Mouse (Mus musculus): ENCODE measurements at regions not wholly inside any gene's neighbourhood (a gene's known extent, or its start where the extent isn't known, plus 50 kb on each side); places are given as distances from the start of the nearest gene placed in this dataset.
"Not testable (repeated sequence)": the region's sequence is repeated elsewhere in the genome, so short reads cannot be mapped to it uniquely, and the experiment has no call there.

DNA sequence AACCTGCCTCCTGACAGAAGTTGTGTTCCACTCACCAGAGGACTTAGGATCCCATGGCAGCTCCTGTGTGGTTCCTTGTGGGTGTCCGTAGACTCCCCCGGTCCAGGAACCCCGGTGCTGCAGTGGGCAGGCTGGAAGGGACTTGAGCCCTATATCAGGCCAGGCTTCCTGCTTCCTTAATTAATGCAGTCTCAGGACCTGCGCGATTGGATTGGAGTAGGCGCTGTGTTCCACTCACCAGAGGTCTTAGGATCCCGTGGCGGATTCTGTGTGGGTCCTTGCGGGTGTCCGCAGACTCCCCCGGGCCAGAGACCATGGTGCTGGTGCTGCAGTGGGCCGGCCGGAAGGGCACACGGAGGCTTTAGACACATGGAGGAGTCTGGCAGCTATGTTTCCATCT lies 288.7 kb downstream of the Fut8 start:
- DNase-seq (ENCODE audit: low read depth) = not testable (repeated sequence)

DNA sequence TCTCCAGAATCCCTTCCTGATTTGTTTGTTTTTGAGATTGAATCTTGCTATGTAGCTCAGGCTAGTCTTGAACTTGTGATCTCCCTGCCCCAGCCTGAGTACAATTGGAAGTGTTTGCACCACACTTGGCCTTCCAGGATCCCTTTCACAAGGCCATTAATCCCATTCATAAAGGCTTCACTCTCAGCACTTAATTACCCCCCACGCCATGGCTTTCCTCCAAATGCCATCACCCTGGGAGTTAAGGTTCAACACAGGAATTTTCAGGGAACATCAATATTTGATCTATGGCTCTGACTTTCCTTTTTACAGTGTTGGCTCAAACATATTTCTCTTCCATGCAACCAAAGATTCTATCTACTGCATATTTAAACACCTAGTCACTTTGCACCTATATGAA lies 289.6 kb downstream of the Fut8 start:
- DNase-seq (ENCODE audit: low read depth) = peak; percentile 54

- DNase-seq (ENCODE audit: low read depth) = peak; percentile 4
Observed at GRCm38 (mm10) chr12:77527953-77528865, 290.3 kb downstream of the Fut8 start.

GRCm38 (mm10) chr12:77528868-77529271 lies 290.9 kb downstream of the Fut8 start:
- no peak for DNase-seq (ENCODE audit: low read depth)

GRCm38 (mm10) chr12:77529414-77529813 lies 291.5 kb downstream of the Fut8 start:
- DNase-seq (ENCODE audit: low read depth) = no peak

GRCm38 (mm10) chr12:77529955-77530354 lies 292.0 kb downstream of the Fut8 start:
- DNase-seq (ENCODE audit: low read depth) = no peak

DNA sequence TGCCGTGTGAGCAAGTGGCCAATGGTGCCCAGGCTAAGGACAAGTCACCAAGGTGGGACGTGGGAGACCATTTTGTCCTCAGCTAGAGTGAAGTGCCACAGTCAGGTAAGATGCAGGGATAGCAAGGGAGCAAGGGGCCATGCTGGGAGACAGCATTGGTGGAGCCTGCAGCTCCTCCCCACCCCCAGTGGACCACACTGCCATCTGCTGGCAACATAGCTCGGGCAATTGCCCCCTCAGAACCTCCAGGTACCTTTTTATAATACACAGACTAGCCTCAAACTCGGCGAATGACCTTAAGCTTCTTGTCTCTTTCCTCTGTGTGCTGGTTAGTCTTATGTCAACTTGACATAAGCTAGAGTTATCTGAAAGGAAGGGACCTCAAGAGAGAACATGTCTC lies 293.4 kb downstream of the Fut8 start:
- no peak for DNase-seq (ENCODE audit: low read depth)

DNA sequence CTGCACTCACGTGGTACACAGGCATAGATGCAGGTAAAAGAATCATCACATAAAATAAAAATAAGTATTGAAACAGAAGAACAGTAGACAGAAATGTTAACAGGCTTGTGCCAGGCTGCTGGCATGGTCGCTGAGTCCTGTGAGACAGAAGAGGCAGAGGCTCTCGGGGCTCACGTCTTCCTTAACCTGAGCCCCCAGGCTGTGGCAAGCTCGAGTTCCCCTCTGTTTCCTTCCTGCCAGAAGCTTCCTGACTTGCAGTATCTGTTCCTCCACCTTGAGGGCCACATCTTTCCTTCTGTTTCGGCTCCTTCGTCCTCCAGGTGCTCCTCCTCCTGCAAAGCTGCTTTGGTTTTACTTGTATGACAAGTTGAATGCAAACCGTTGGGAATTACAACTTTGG lies 294.6 kb downstream of the Fut8 start:
- no peak for DNase-seq (ENCODE audit: low read depth)

GRCm38 (mm10) chr12:77533606-77534005 lies 295.7 kb downstream of the Fut8 start:
- DNase-seq (ENCODE audit: low read depth) = no peak

- DNase-seq (ENCODE audit: low read depth) = peak; percentile 8
Observed at GRCm38 (mm10) chr12:77534079-77534478, 296.2 kb downstream of the Fut8 start.

GRCm38 (mm10) chr12:77535147-77535546 lies 297.2 kb downstream of the Fut8 start:
- DNase-seq (ENCODE audit: low read depth) = no peak

GRCm38 (mm10) chr12:77537139-77537848 lies 299.4 kb downstream of the Fut8 start:
- DNase-seq (ENCODE audit: low read depth) = no peak

DNA sequence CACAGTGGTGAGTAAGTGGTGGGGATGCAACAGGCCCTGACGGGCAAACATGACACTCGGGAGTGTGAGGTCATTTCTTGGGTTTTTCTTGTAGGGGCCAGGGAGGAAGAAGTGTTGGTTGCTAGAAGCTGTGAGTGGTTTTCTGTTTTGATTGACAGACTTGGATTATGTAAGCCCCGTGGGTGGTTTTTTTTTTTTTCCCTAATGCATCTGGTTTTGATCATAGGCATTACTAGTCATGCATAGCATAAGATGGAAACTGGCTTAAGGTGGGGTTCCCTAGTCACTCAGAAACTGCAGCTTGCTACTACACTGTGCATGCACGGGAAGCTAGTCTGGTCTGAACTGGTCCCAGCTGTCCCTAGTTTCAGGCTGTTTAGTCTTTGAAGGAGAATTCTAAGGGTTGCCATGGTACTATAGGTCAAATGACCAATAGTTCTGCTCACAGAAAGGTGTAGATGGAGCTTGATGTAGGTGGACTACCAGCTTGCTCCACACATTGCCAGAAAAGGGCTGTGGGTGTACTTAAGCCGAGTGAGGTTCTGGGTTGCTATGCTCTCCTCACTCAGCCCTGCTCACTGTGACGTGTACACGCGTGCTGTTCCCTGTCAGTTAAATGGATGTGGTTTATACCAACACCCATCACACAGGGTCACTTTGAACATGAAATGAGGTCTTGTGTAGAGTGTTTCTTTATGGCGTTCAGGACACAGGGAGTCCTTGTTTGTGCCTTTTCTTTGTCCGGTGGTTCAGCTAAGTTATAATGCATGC lies 301.9 kb downstream of the Fut8 start:
- no peak for DNase-seq (ENCODE audit: low read depth)

- no peak for DNase-seq (ENCODE audit: low read depth)
Observed at GRCm38 (mm10) chr12:77541051-77541765, 303.3 kb downstream of the Fut8 start.

GRCm38 (mm10) chr12:77541826-77542225 lies 303.9 kb downstream of the Fut8 start:
- no peak for DNase-seq (ENCODE audit: low read depth)

DNA sequence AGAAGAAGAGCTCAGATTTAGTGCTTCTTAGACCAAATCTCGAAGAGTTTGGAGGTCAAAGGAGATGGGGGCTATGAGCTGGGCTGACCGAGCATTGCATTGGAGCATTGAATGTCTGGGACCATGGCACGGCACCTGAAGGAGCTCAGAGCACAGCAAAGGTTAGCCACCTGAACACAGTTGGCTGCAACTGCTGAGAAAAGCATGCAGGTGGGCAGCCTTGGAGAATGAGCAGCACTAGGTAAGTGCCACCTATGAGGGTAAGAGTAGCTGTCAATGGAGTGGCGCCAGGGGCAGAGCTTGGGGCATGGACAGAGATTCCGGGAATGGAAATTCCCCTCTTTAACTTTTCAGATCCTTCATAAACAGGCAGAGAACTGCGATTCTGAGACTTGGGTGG lies 305.7 kb downstream of the Fut8 start:
- DNase-seq (ENCODE audit: low read depth) = no peak

DNA sequence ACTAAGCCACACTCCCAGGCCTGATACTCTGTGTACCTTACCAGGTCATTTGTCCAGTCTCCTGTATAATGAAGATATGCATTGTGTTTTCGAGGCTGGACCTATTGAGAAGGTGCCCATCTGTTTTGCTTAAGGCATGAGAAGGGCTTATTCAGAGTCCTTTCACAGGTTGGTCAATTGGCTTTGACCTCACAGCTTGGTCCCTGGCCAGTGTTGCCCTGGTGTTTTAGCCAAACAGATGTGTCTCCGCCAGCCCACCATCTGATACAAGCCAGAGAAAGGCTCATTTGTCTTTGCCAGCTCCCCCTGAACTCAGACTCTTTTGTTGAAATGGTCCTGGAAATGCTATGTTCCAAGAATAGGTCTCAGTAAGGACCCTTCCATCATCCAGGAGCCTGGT lies 308.2 kb downstream of the Fut8 start:
- DNase-seq (ENCODE audit: low read depth) = no peak

- no peak for DNase-seq (ENCODE audit: low read depth)
Observed at GRCm38 (mm10) chr12:77568286-77568685, 330.4 kb downstream of the Fut8 start.

GRCm38 (mm10) chr12:77570501-77570900 lies 332.6 kb downstream of the Fut8 start:
- DNase-seq (ENCODE audit: low read depth) = no peak

DNA sequence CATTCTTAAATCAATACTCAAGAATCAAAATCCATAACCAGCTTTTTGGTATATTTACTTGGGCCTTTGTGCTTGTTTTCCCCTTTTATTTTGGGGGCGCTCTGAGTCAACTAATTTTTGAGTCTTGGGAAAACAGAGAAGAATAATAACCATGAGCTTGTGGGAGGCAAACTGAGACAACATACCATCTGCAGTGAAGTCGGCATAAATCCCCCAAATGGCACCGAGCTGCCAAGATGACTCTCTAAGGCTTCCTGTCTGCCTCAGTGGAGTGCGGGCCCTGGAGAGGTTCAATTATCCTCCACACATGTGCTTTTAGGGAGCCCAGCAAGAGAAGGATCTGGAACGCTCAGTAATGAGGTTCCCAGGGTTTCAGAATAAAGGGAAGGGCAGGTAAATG lies 333.1 kb downstream of the Fut8 start:
- no peak for DNase-seq (ENCODE audit: low read depth)

- DNase-seq (ENCODE audit: low read depth) = no peak
Observed at GRCm38 (mm10) chr12:77575046-77575445, 337.1 kb downstream of the Fut8 start.

DNA sequence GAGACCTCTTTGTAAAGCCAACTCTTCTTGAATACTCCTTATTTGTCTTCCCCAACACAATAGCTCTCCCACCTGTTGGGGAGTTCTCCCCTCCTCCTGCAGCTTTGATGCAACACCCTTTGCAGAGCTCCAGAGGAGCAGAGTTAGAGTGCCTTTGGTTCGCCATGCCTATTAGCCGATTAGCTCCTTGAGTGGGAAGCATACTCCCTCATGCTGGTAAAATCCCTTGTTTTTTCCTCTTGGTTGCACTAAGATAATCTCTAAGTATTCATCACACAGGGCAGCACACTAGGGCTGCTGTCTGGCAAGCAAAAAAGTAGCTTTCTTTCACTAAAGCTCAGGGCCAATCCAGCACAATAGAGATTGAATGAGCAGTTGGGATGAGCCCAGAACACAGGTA lies 350.4 kb downstream of the Fut8 start:
- no peak for DNase-seq (ENCODE audit: low read depth)

Measured in gonadal fat pad, adult 2 months (tissue).